Mouse (Mus musculus) mature B cell (primary cell): ENCODE results near the gene Daam1.

Experiments
- in situ Hi-C: fragments of 300-500 bp; cut with MboI; formaldehyde crosslinking; loops from 2 replicates; pipeline ENCODE4 v1.14.3; 2019

The Daam1 gene

GRCm38 (mm10) chr12:72041238-72041637 is 210.4 kb downstream of the Daam1 start:
- in situ Hi-C loops: loop anchor here (10.0 kb wide), 1 partner anchor 266 kb away; no protein-coding TSS in a partner anchor
